Mouse (Mus musculus): ENCODE measurements around the gene Ccdc33.

Gene Ccdc33

GRCm38 (mm10) chr9:58009588-58009987, 109.0 kb downstream of the Ccdc33 start:
- no peak for DNase-seq

GRCm38 (mm10) chr9:58009015-58009362, 109.6 kb downstream of the Ccdc33 start:
- DNase-seq = peak; percentile 64

GRCm38 (mm10) chr9:58008336-58009014, 110.1 kb downstream of the Ccdc33 start:
- DNase-seq = no peak

- DNase-seq = no peak
Observed at GRCm38 (mm10) chr9:58005753-58006461, 112.7 kb downstream of the Ccdc33 start, which contains the start of gene Cyp11a1. Cyp11a1 (plus strand) TSS chr9:58006411.

- peak; percentile 44 for DNase-seq
Observed at GRCm38 (mm10) chr9:58003272-58003671, 115.4 kb downstream of the Ccdc33 start.

- peak; percentile 34 for DNase-seq
Observed at GRCm38 (mm10) chr9:57999676-58000075, 118.9 kb downstream of the Ccdc33 start.

- no peak for DNase-seq
Observed at GRCm38 (mm10) chr9:57998685-57999084, 119.9 kb downstream of the Ccdc33 start.

- DNase-seq = peak; percentile 69
Observed at GRCm38 (mm10) chr9:57998032-57998659, 120.5 kb downstream of the Ccdc33 start.

GRCm38 (mm10) chr9:57997511-57998031, 121.1 kb downstream of the Ccdc33 start:
- DNase-seq = no peak

- DNase-seq = peak; percentile 43
Observed at GRCm38 (mm10) chr9:57995282-57995681, 123.3 kb downstream of the Ccdc33 start.

- no peak for DNase-seq
Observed at GRCm38 (mm10) chr9:57992781-57993591, 125.6 kb downstream of the Ccdc33 start.

- DNase-seq = no peak
Observed at GRCm38 (mm10) chr9:57992060-57992459, 126.6 kb downstream of the Ccdc33 start.

GRCm38 (mm10) chr9:57990438-57991110, 128.0 kb downstream of the Ccdc33 start:
- DNase-seq = peak; percentile 57

- no peak for DNase-seq
Observed at GRCm38 (mm10) chr9:57989309-57989708, 129.3 kb downstream of the Ccdc33 start.

GRCm38 (mm10) chr9:57988098-57988497, 130.5 kb downstream of the Ccdc33 start:
- DNase-seq = no peak

- no peak for DNase-seq
Observed at GRCm38 (mm10) chr9:57986293-57986692, 132.3 kb downstream of the Ccdc33 start.

GRCm38 (mm10) chr9:57985304-57985703, 133.3 kb downstream of the Ccdc33 start:
- DNase-seq = no peak

GRCm38 (mm10) chr9:57980570-57980969, 138.1 kb downstream of the Ccdc33 start:
- no peak for DNase-seq

- no peak for DNase-seq
Observed at GRCm38 (mm10) chr9:57978858-57979257, 139.8 kb downstream of the Ccdc33 start.
